Mouse (Mus musculus): ENCODE data around the gene Snapc4.

DNA sequence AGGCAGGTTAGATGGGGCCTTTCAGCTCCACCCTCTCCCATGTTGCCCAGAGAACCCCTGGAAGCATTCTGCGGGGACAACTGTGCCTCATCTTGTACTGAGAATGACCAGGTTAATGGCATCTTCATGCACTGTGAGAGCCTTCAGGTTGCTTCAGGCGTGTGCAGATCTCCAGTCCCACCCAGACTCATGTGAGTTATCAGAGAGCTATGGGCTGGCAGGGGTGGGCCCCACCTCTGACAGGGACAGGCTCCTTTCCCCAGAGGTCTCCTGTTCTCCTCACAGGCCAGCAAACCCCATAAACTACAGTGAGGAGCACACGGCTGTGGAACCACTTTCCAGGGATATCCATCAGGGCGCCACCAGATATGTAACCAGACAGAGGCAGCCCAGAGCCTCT lies 20.6 kb upstream of the Snapc4 start:
- no peak for TF ChIP-seq POLR2A (IDR thresholded peaks at IDR 0.05; ENCODE audit: low read depth, low read length)
- TF ChIP-seq EP300 (IDR thresholded peaks at IDR 0.05; ENCODE audit: low read length), result no peak
- no peak for TF ChIP-seq POLR2AphosphoS2 (IDR thresholded peaks at IDR 0.05; ENCODE audit: low read depth, low read length)
- no peak for TF ChIP-seq CTCF (conservative IDR thresholded peaks at IDR 0.05 in 1 of 2, IDR thresholded peaks at IDR 0.05 in 1 of 2; ENCODE audit: low read depth in 2 of 2, low read length in 2 of 2)
- no peak for TF ChIP-seq USF2 (conservative IDR thresholded peaks at IDR 0.05; ENCODE audit: low read depth, low read length)
- TF ChIP-seq TCF12 (IDR thresholded peaks at IDR 0.05; ENCODE audit: low read depth, low read length), result no peak
